Mouse (Mus musculus) liver, embryonic 16.5 days (tissue): ENCODE measurements around the gene Macc1. TPM values are rescaled to one million over a fixed set of nuclear protein-coding genes. Genes with fewer than 3 reads are reported as not detected.
A peak's percentile ranks its signal among the peaks of the same experiment; 100 is the strongest.

Source experiments
- ATAC-seq: fragments of 200-750 bp; cut with Nextera tagmentation; 2 replicates; pipeline ENCODE4 v1.8.0; 2017; ENCODE audit warnings: low read depth, mild to moderate bottlenecking, moderate number of reproducible peaks, moderate library complexity
- H3K27ac ChIP-seq: fragments of 300-500 bp; sonication (generic); 2 replicates; pipeline ENCODE4 v1.5.1; 2014; ENCODE audit warnings: mild to moderate bottlenecking, low read length
- H3K27me3 ChIP-seq: fragments of 300-500 bp; sonication (generic); 2 replicates; pipeline ENCODE4 v1.6.1; 2014; ENCODE audit warnings: low read depth, low read length, mixed read lengths; ENCODE audit not compliant: control insufficient read depth, insufficient read depth
- H3K36me3 ChIP-seq: fragments of 300-500 bp; sonication (generic); 2 replicates; pipeline ENCODE4 v1.6.1; 2014; ENCODE audit warnings: mild to moderate bottlenecking; ENCODE audit not compliant: control insufficient read depth, insufficient read depth
- H3K4me1 ChIP-seq: fragments of 300-500 bp; sonication (generic); 2 replicates; pipeline ENCODE4 v1.6.1; 2014; ENCODE audit warnings: low read depth, low read length, mixed read lengths; ENCODE audit not compliant: control insufficient read depth
- H3K4me2 ChIP-seq: fragments of 300-500 bp; sonication (generic); 2 replicates; pipeline ENCODE4 v1.6.1; 2014; ENCODE audit warnings: low read depth, low read length, mixed read lengths
- H3K4me3 ChIP-seq: fragments of 300-500 bp; sonication (generic); 2 replicates; pipeline ENCODE4 v1.5.1; 2014; ENCODE audit warnings: low read depth, mild to moderate bottlenecking, low read length
- H3K9ac ChIP-seq: fragments of 300-500 bp; sonication (generic); 2 replicates; pipeline ENCODE4 v1.6.1; 2014; ENCODE audit warnings: low read depth, low read length
- H3K9me3 ChIP-seq: fragments of 300-500 bp; sonication (generic); replicated peaks from 2 replicates; pipeline ENCODE4 v1.6.1; 2016; ENCODE audit warnings: low read length; ENCODE audit not compliant: control insufficient read depth
- WGBS: fragments of 180-500 bp; shearing (Covaris S2); extraction: QIAGEN DNeasy Blood & Tissue Kit; methylation state at CpG from one replicate; pipeline ENCODE4 v1.1.7; 2014; ENCODE audit not compliant: insufficient replicate concordance; 5-methylcytosine and 5-hydroxymethylcytosine counted together
- polyA plus RNA-seq: library from polyadenylated mRNA; unstranded; fragments of >200 nt; fragmentation: Nextera tagmentation; extraction: Ambion mirVana; gene quantifications from 2 replicates; pipeline ENCODE4 v1.2.1, GENCODE M21; 2015

Gene Macc1
- polyA plus RNA-seq, 1 experiment from 2014 or later, result 0.04 TPM

GRCm38 (mm10) chr12:119426887-119427204 lies 112.8 kb downstream of the Macc1 start:
- 49% methylated on average over 1 of the region's 1 CpGs for whole genome bisulfite sequencing
- H3K9ac ChIP-seq, result no peak overlapping the region
- H3K36me3 ChIP-seq, result no peaks in the 10 kb centered on the region
- peak; percentile 56; the same call in 1 of the 2 replicates for ATAC-seq
- H3K4me1 ChIP-seq, result no peaks in the 10 kb centered on the region
- no peaks in the 10 kb centered on the region for H3K9me3 ChIP-seq
- H3K27me3 ChIP-seq, result no peaks in the 10 kb centered on the region
- no peak overlapping the region for H3K4me2 ChIP-seq
- no peak overlapping the region for H3K27ac ChIP-seq
- no peak overlapping the region for H3K4me3 ChIP-seq

- no peak overlapping the region for H3K27ac ChIP-seq
- no peaks in the 10 kb centered on the region for H3K4me1 ChIP-seq
- H3K9ac ChIP-seq, result no peak overlapping the region
- ATAC-seq, result no peak
- no peaks in the 10 kb centered on the region for H3K27me3 ChIP-seq
- no peak overlapping the region for H3K4me2 ChIP-seq
- H3K36me3 ChIP-seq, result no peaks in the 10 kb centered on the region
- no peaks in the 10 kb centered on the region for H3K9me3 ChIP-seq
- H3K4me3 ChIP-seq, result no peak overlapping the region
- 44% methylated on average over 2 of the region's 2 CpGs for WGBS
Measured at GRCm38 (mm10) chr12:119440720-119441119, 126.7 kb downstream of the Macc1 start.

- no peak for ATAC-seq
- no peak overlapping the region for H3K4me3 ChIP-seq
- H3K4me1 ChIP-seq, result no peaks in the 10 kb centered on the region
- no peaks in the 10 kb centered on the region for H3K27me3 ChIP-seq
- H3K9ac ChIP-seq, result no peak overlapping the region
- no peaks in the 10 kb centered on the region for H3K36me3 ChIP-seq
- H3K4me2 ChIP-seq, result no peak overlapping the region
- 61% methylated on average over 2 of the region's 2 CpGs for WGBS
- no peak overlapping the region for H3K27ac ChIP-seq
- H3K9me3 ChIP-seq, result no peaks in the 10 kb centered on the region
Measured at GRCm38 (mm10) chr12:119450116-119450515, 136.0 kb downstream of the Macc1 start.

GRCm38 (mm10) chr12:119451232-119451631 lies 137.2 kb downstream of the Macc1 start:
- H3K9ac ChIP-seq, result no peak overlapping the region
- ATAC-seq, result no peak
- WGBS, result 34% methylated on average over 3 of the region's 3 CpGs

GRCm38 (mm10) chr12:119454076-119454475 lies 140.0 kb downstream of the Macc1 start:
- H3K36me3 ChIP-seq, result no peaks in the 10 kb centered on the region

More at GRCm38 (mm10) chr12:119451232-119451631, 137.2 kb downstream of the Macc1 start:
- Histone ChIP-seq H3K27me3 (no peaks in the 10 kb centered on the region), H3K4me2 (no peak overlapping the region), H3K9me3 (no peaks in the 10 kb centered on the region), H3K4me1 (no peaks in the 10 kb centered on the region), H3K27ac (no peak overlapping the region), H3K36me3 (no peaks in the 10 kb centered on the region), H3K4me3 (no peak overlapping the region)

GRCm38 (mm10) chr12:119464040-119464939 lies 150.2 kb downstream of the Macc1 start:
- Histone ChIP-seq H3K27me3 (no peaks in the 10 kb centered on the region), H3K27ac (no peak overlapping the region), H3K36me3 (no peaks in the 10 kb centered on the region), H3K9me3 (no peaks in the 10 kb centered on the region), H3K4me3 (no peak overlapping the region), H3K4me1 (no peaks in the 10 kb centered on the region), H3K4me2 (no peak overlapping the region), H3K9ac (no peak overlapping the region)
- ATAC-seq, result no peak
- WGBS, result 36% methylated on average over 2 of the region's 2 CpGs

More at GRCm38 (mm10) chr12:119454076-119454475, 140.0 kb downstream of the Macc1 start:
- H3K4me3 ChIP-seq, result no peak overlapping the region
- no peak overlapping the region for H3K4me2 ChIP-seq
- WGBS, result 24% methylated on average over 1 of the region's 1 CpGs
- H3K9me3 ChIP-seq, result no peaks in the 10 kb centered on the region
- H3K27me3 ChIP-seq, result no peaks in the 10 kb centered on the region
- H3K4me1 ChIP-seq, result no peaks in the 10 kb centered on the region
- no peak for ATAC-seq
- no peak overlapping the region for H3K9ac ChIP-seq
- H3K27ac ChIP-seq, result no peak overlapping the region

- H3K27me3 ChIP-seq, result no peaks in the 10 kb centered on the region
- H3K4me1 ChIP-seq, result no peaks in the 10 kb centered on the region
- no peaks in the 10 kb centered on the region for H3K36me3 ChIP-seq
- H3K4me2 ChIP-seq, result no peak overlapping the region
- H3K9me3 ChIP-seq, result no peaks in the 10 kb centered on the region
- no peak for ATAC-seq
- no peak overlapping the region for H3K4me3 ChIP-seq
- WGBS, result 28% methylated on average over 1 of the region's 1 CpGs
- H3K27ac ChIP-seq, result no peak overlapping the region
- H3K9ac ChIP-seq, result no peak overlapping the region
Measured at GRCm38 (mm10) chr12:119464940-119465245, 150.8 kb downstream of the Macc1 start.

- 24% methylated on average over 1 of the region's 1 CpGs for WGBS
Measured at GRCm38 (mm10) chr12:119467656-119468055, 153.6 kb downstream of the Macc1 start.

GRCm38 (mm10) chr12:119470260-119470659 lies 156.2 kb downstream of the Macc1 start:
- H3K9me3 ChIP-seq, result no peaks in the 10 kb centered on the region
- H3K36me3 ChIP-seq, result no peaks in the 10 kb centered on the region
- no peak overlapping the region for H3K4me3 ChIP-seq
- no peak for ATAC-seq
- no peaks in the 10 kb centered on the region for H3K4me1 ChIP-seq
- no peak overlapping the region for H3K4me2 ChIP-seq
- H3K27ac ChIP-seq, result no peak overlapping the region
- no peaks in the 10 kb centered on the region for H3K27me3 ChIP-seq
- H3K9ac ChIP-seq, result no peak overlapping the region

More at GRCm38 (mm10) chr12:119467656-119468055, 153.6 kb downstream of the Macc1 start:
- H3K27me3 ChIP-seq, result no peaks in the 10 kb centered on the region
- H3K27ac ChIP-seq, result no peak overlapping the region
- no peak overlapping the region for H3K9ac ChIP-seq
- H3K36me3 ChIP-seq, result no peaks in the 10 kb centered on the region
- no peak overlapping the region for H3K4me3 ChIP-seq
- no peaks in the 10 kb centered on the region for H3K4me1 ChIP-seq
- H3K4me2 ChIP-seq, result no peak overlapping the region
- no peaks in the 10 kb centered on the region for H3K9me3 ChIP-seq
- ATAC-seq, result no peak
